27 mouse cellular contexts compared by ENCODE assay signal in the genomic region with DNA sequence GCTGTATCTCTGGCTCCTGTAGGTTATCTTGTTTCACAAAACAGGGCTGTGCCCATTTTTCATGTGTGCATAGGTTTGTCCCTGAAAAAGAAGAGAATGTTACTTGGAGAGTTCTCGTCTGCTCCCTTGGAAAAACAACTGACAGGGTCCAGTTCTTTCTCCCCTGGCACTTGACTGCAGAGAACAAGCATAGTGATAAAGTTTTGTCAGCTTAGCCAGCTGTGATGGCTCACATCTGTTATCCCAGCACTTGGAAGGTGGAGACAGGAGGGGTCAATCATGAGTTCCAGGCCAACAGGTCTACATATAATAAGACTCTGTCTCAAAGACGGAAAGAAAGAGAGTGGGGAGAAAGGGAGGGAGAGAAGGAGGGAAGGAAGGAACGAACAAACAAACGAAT. TPM values are rescaled to one million over a fixed set of nuclear protein-coding genes. Genes with fewer than 3 reads are reported as not detected.
A peak's percentile ranks its signal among the peaks of the same experiment; 100 is the strongest.
DNase-seq lines count a peak whose midpoint lies in the region; ATAC-seq lines count a peak whose summit lies in the region.
"Had no signal": no experiment of that assay in that cellular context is flagged by ENCODE, and none has a peak within 500 bp of the region (broad histone marks: within the 10 kb centered on the region; RNA-seq: fewer than 3 reads in every experiment).

No protein-coding gene starts in this region.

- 45% methylated on average over 4 of the region's 4 CpGs for WGBS in heart, embryonic 10.5 days
- WGBS in heart, embryonic 13.5 days: 28% methylated on average over 4 of the region's 4 CpGs
- WGBS in heart, embryonic 16.5 days: 24% methylated on average over 4 of the region's 4 CpGs

- no peaks in the 10 kb centered on the region for H3K36me3 ChIP-seq in heart, embryonic 10.5 days
- H3K36me3 ChIP-seq in heart, embryonic 13.5 days: no peaks in the 10 kb centered on the region
- H3K36me3 ChIP-seq in heart, embryonic 16.5 days (ENCODE audit: control insufficient read depth, insufficient read depth): no peaks in the 10 kb centered on the region
- H3K36me3 ChIP-seq: embryonic facial prominence, embryonic 10.5 days; embryonic facial prominence, embryonic 13.5 days; forebrain, embryonic 12.5 days; forebrain, embryonic 15.5 days had no signal

- intact Hi-C loops in heart, postnatal 25 days (cut with DNase I): no loop called here
- intact Hi-C loops in heart, postnatal 14 days (cut with DNase I): no loop called here

- H3K4me1 ChIP-seq in heart, embryonic 10.5 days: peaks cover 26% of the 10 kb centered on the region
- peaks cover 33% of the 10 kb centered on the region for H3K4me1 ChIP-seq in heart, embryonic 13.5 days
- H3K4me1 ChIP-seq in heart, embryonic 16.5 days (ENCODE audit: control insufficient read depth, insufficient read depth, low read length): peaks cover 19% of the 10 kb centered on the region
- H3K4me1 ChIP-seq: embryonic facial prominence, embryonic 13.5 days; forebrain, embryonic 15.5 days had no signal

- DNase-seq in heart, embryonic 10.5 days (ENCODE audit: low spot score): no peak
- no peak for DNase-seq in heart, postnatal 25 days (ENCODE audit: low spot score)
- no peak for DNase-seq in heart, postnatal 14 days
- DNase-seq in heart, adult 11 months: no peak
- DNase-seq: adrenal gland, adult 8-10 months; adrenal gland, postnatal 25 days; cerebellum, adult 11-12 months; cerebellum, adult 8-10 months; cerebellum, postnatal 10 days; cerebellum, postnatal 36 days; embryo, embryonic 11 days; gastrocnemius, postnatal 25 days; kidney, adult 18-20 months; kidney, adult 9 months had no signal

- H3K9me3 ChIP-seq in heart, embryonic 10.5 days: no peaks in the 10 kb centered on the region
- H3K9me3 ChIP-seq in heart, embryonic 13.5 days: no peaks in the 10 kb centered on the region
- no peaks in the 10 kb centered on the region for H3K9me3 ChIP-seq in heart, embryonic 16.5 days (replicated peaks; ENCODE audit: control insufficient read depth, low read length)
- H3K9me3 ChIP-seq: embryonic facial prominence, embryonic 10.5 days; embryonic facial prominence, embryonic 13.5 days; forebrain, embryonic 12.5 days; forebrain, embryonic 15.5 days had no signal

- peak overlapping the region; percentile 62 for H3K27ac ChIP-seq in heart, embryonic 10.5 days
- peak overlapping the region; percentile 51 for H3K27ac ChIP-seq in heart, embryonic 13.5 days (replicated peaks)
- peak overlapping the region; percentile 52 for H3K27ac ChIP-seq in heart, embryonic 16.5 days (ENCODE audit: low read length)
- H3K27ac ChIP-seq: embryonic facial prominence, embryonic 10.5 days; embryonic facial prominence, embryonic 13.5 days; forebrain, embryonic 12.5 days; forebrain, embryonic 15.5 days; hindbrain, embryonic 14.5 days; hindbrain, postnatal 0 days had no signal

- H3K9ac ChIP-seq in heart, embryonic 13.5 days: 0 out of 2 replicates have a peak overlapping the region, but pooled peaks have one; percentile 4
- no peak overlapping the region for H3K9ac ChIP-seq in heart, embryonic 16.5 days (ENCODE audit: low read length)
- H3K9ac ChIP-seq: embryonic facial prominence, embryonic 13.5 days; forebrain, embryonic 12.5 days; forebrain, embryonic 15.5 days; hindbrain, embryonic 14.5 days had no signal

- H3K27me3 ChIP-seq in heart, embryonic 10.5 days (ENCODE audit: insufficient read depth, poor library complexity, severe bottlenecking): no peaks in the 10 kb centered on the region
- H3K27me3 ChIP-seq in heart, embryonic 13.5 days (replicated peaks): no peaks in the 10 kb centered on the region
- H3K27me3 ChIP-seq in heart, embryonic 16.5 days (ENCODE audit: control insufficient read depth, insufficient read depth, low read length): no peaks in the 10 kb centered on the region
- H3K27me3 ChIP-seq: embryonic facial prominence, embryonic 13.5 days; forebrain, embryonic 12.5 days; forebrain, embryonic 15.5 days had no signal

- no peak overlapping the region for H3K4me2 ChIP-seq in heart, embryonic 13.5 days
- H3K4me2 ChIP-seq in heart, embryonic 16.5 days (ENCODE audit: low read depth, low read length): no peak overlapping the region
- H3K4me2 ChIP-seq: embryonic facial prominence, embryonic 13.5 days; forebrain, embryonic 12.5 days; forebrain, embryonic 15.5 days; hindbrain, embryonic 14.5 days had no signal

- H3K4me3 ChIP-seq in heart, embryonic 10.5 days: no peak overlapping the region
- no peak overlapping the region for H3K4me3 ChIP-seq in heart, embryonic 13.5 days
- H3K4me3 ChIP-seq in heart, embryonic 16.5 days (ENCODE audit: low read length): no peak overlapping the region
- H3K4me3 ChIP-seq: embryonic facial prominence, embryonic 10.5 days; embryonic facial prominence, embryonic 13.5 days; erythroblast, embryonic 14.5 days; forebrain, embryonic 12.5 days; forebrain, embryonic 15.5 days had no signal

- ATAC-seq in heart, embryonic 13.5 days (ENCODE audit: extremely low read depth, insufficient number of reproducible peaks, low FRiP score, low TSS enrichment): no peak
- no peak; the same call in 1 of the 2 replicates for ATAC-seq in heart, embryonic 16.5 days (replicated peaks; ENCODE audit: extremely low read depth, insufficient read depth, low FRiP score)
- ATAC-seq: activated CD4-positive, CD25-positive, alpha-beta regulatory T cell, adult 4 months; forebrain, embryonic 15.5 days; hindbrain, postnatal 0 days; inflammation-experienced regulatory T-cells, adult 6 months; intestine, embryonic 16.5 days had no signal

RNA-seq across cellular contexts. Expression of gene A630001G21Rik, which starts 59.4 kb away (rescaled TPM):
- polyA plus RNA-seq in heart, embryonic 10.5 days (2016; fragmentation: Nextera tagmentation; extraction: Ambion mirVana): 1.0 and 1.2 TPM in 2 replicates
- total RNA-seq in heart, postnatal 25 days (2021): under 1 TPM; 0.21 to 0.31 TPM
- 1.3 and 1.6 TPM in 2 replicates for polyA plus RNA-seq in heart, embryonic 13.5 days (2015; fragmentation: Nextera tagmentation; extraction: Ambion mirVana)
- total RNA-seq in heart, postnatal 14 days (2021): under 1 TPM; 0.76 to 0.80 TPM
- polyA plus RNA-seq in heart, embryonic 16.5 days (2015; fragmentation: Nextera tagmentation; extraction: Ambion mirVana): 0.86 and 2.6 TPM in 2 replicates
- total RNA-seq: gastrocnemius, adult 8-10 months; hindbrain, postnatal 0 days had no signal
